8 mouse cellular contexts compared by ENCODE assay signal in genomic region chr19:43524187-43525103, GRCm38 (mm10). TPM values are rescaled to one million over a fixed set of nuclear protein-coding genes. Genes with fewer than 3 reads are reported as not detected.
DNase-seq lines count a peak whose midpoint lies in the region; ATAC-seq lines count a peak whose summit lies in the region.

Gene Got1, minus strand, starts transcription at chr19:43524605.

- peak; percentile 100 for ATAC-seq in hindbrain, embryonic 16.5 days

- H3K36me3 ChIP-seq in hindbrain, embryonic 16.5 days (ENCODE audit: control insufficient read depth, insufficient read depth, low read length) = no peaks in the 10 kb centered on the region
- no peaks in the 10 kb centered on the region for H3K36me3 ChIP-seq in macrophage (ENCODE audit: inconsistent target)

- peak within 1 kb of the TSS; percentile 59 for H3K4me3 ChIP-seq in hindbrain, embryonic 16.5 days (ENCODE audit: low read length)
- peak within 1 kb of the TSS; percentile 97 for H3K4me3 ChIP-seq in macrophage (ENCODE audit: inconsistent target)

- H3K9me3 ChIP-seq in hindbrain, embryonic 16.5 days (ENCODE audit: control insufficient read depth, low read length) = no peaks in the 10 kb centered on the region

- peaks cover 46% of the 10 kb centered on the region for H3K79me2 ChIP-seq in macrophage (ENCODE audit: inconsistent target)

- H3K9ac ChIP-seq in hindbrain, embryonic 16.5 days (ENCODE audit: low read depth, low read length) = peak within 1 kb of the TSS; percentile 81

- DNase-seq in WW6 (ENCODE audit: low read depth, low spot score) = peak; percentile 90
- peak; percentile 84 to 93 for DNase-seq in cerebellum, postnatal 4 days (ENCODE audit: low spot score in 2 of 2)
- DNase-seq in gastrocnemius, adult 18-20 months (ENCODE audit: low spot score) = peak; percentile 97
- peak; percentile 92 to 96 for DNase-seq in left cerebral cortex, adult 18-20 months (ENCODE audit: low spot score in 2 of 2)
- peak; percentile 98 for DNase-seq in right cerebral cortex, adult 18-20 months
- DNase-seq in urinary bladder, postnatal 10 days (ENCODE audit: low spot score) = peak; percentile 70

- H3K27ac ChIP-seq in hindbrain, embryonic 16.5 days (ENCODE audit: low read depth, low read length) = peak within 1 kb of the TSS; percentile 78
- H3K27ac ChIP-seq in macrophage = peak within 1 kb of the TSS; percentile 66

- peaks cover 29% of the 10 kb centered on the region for H3K4me1 ChIP-seq in hindbrain, embryonic 16.5 days (ENCODE audit: control insufficient read depth, insufficient read depth, low read depth, low read length)

- under 1% methylated on average over 58 of the region's 58 CpGs for WGBS in hindbrain, embryonic 16.5 days
- WGBS in macrophage (ENCODE audit: missing documents) = under 1% methylated on average over 56 of the region's 58 CpGs

- H3K4me2 ChIP-seq in hindbrain, embryonic 16.5 days (ENCODE audit: low read length) = peak within 1 kb of the TSS; percentile 83

- no peaks in the 10 kb centered on the region for H3K27me3 ChIP-seq in hindbrain, embryonic 16.5 days (replicated peaks; ENCODE audit: control insufficient read depth, insufficient read depth, low read length)

RNA-seq across cellular contexts. Expression of gene Got1, which starts in this region (rescaled TPM):
- 100 to 1,000 TPM; 394 to 432 TPM for total RNA-seq in gastrocnemius, adult 18-20 months (2021)
- 124 and 140 TPM in 2 replicates for polyA plus RNA-seq in hindbrain, embryonic 16.5 days (2015; fragmentation: Nextera tagmentation; extraction: Ambion mirVana)
- 100 to 1,000 TPM; 407 to 417 TPM for total RNA-seq in left cerebral cortex, adult 18-20 months (2021)
- 100 to 1,000 TPM in 3 of 26 experiments, 10 to 100 TPM in 22, 1 to 10 TPM in 1; 8.1 to 167 (median 40.8) TPM for total RNA-seq in macrophage (2018; cell fraction: chromatin; rRNA removed)
- 100 to 1,000 TPM in 5 of 26 experiments, 10 to 100 TPM in 21; 54.4 to 123 (median 77.7) TPM for total RNA-seq in macrophage (2018; cell fraction: cytosol; rRNA removed)
- total RNA-seq in macrophage (2018; cell fraction: nucleus; rRNA removed) = 100 to 1,000 TPM in 2 of 26 experiments, 10 to 100 TPM in 24; 16.9 to 138 (median 47.4) TPM
- polyA plus RNA-seq in macrophage (2018) = 86.8 to 158 TPM (median 102 TPM) in 3 replicates

Comparison
In these comparisons a context has a peak if more than half of its experiments do, and no peak if none do; other contexts are left out.
1. Peak in every context shown above with its lines: DNase-seq, ATAC-seq, H3K4me3 ChIP-seq and H3K27ac ChIP-seq.